Mouse (Mus musculus) midbrain, embryonic 15.5 days (tissue): ENCODE measurements around the gene Ccdc125. TPM values are rescaled to one million over a fixed set of nuclear protein-coding genes. Genes with fewer than 3 reads are reported as not detected.

ENCODE experiments used
- polyA plus RNA-seq: library from polyadenylated mRNA; unstranded; fragments of >200 nt; fragmentation: Nextera tagmentation; extraction: Ambion mirVana; gene quantifications from 2 replicates; pipeline ENCODE4 v1.2.1, GENCODE M21; 2015

The Ccdc125 gene
- polyA plus RNA-seq, 1 experiment from 2014 or later: 2.1 TPM

Other genes starting within 250 kb of the Ccdc125 start
- 0.10 TPM in 1 of 2 replicates, not detected in the other for gene Naip1, start 216.8 kb upstream of the Ccdc125 start, polyA plus RNA-seq
- 69.9 and 70.9 TPM in 2 replicates for gene Gtf2h2, start 177.1 kb upstream of the Ccdc125 start, polyA plus RNA-seq
- gene Ocln, start 117.0 kb upstream of the Ccdc125 start, polyA plus RNA-seq: 7.4 and 8.6 TPM in 2 replicates
- 2.3 and 2.7 TPM in 2 replicates for gene Marveld2, start 52.7 kb upstream of the Ccdc125 start, polyA plus RNA-seq
- 299 and 307 TPM in 2 replicates for gene Ak6, start 18.7 kb upstream of the Ccdc125 start, polyA plus RNA-seq
- gene Rad17, start 18.7 kb upstream of the Ccdc125 start, polyA plus RNA-seq: 17.0 and 17.1 TPM in 2 replicates
- gene Taf9, start 18.1 kb upstream of the Ccdc125 start, polyA plus RNA-seq: 25.1 and 30.6 TPM in 2 replicates
- gene Cdk7, start 61.2 kb downstream of the Ccdc125 start, polyA plus RNA-seq: 41.6 and 42.7 TPM in 2 replicates
- 119 and 125 TPM in 2 replicates for gene Mrps36, start 74.9 kb downstream of the Ccdc125 start, polyA plus RNA-seq
- gene Cenph, start 106.2 kb downstream of the Ccdc125 start, polyA plus RNA-seq: 5.4 and 5.8 TPM in 2 replicates
- gene Ccnb1, start 116.9 kb downstream of the Ccdc125 start, polyA plus RNA-seq: 30.9 and 44.5 TPM in 2 replicates
- gene Slc30a5, start 163.7 kb downstream of the Ccdc125 start, polyA plus RNA-seq: 32.7 and 34.3 TPM in 2 replicates